In the genomic region with DNA sequence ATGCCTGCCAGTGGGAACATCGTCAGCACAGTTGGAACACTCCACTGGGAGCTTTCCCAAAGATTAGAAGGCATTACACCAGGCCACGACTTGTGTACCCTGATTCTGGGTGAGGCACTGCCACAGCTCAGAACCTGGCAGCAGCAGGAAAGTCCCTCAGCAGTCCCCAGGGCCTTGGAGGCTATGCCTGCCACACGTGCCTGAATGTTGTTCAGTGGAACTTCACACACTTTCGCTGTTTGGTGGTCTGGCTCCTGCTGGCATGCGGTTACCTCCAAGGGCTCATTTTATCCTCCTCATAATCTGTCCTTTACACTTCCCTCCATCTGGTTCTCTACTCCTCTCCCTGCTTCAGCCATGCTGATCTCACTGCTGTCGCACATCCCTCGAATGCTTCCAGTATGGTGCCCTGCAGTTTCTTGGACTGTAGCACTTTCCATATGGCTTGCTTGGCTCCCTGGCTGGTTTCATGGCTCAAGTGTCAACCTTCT, we compare ENCODE assay signal across 8 mouse cellular contexts. TPM values are rescaled to one million over a fixed set of nuclear protein-coding genes. Genes with fewer than 3 reads are reported as not detected.
DNase-seq lines count a peak whose midpoint lies in the region; ATAC-seq and TF ChIP-seq lines count a peak whose summit lies in the region.

No protein-coding gene starts in this region.

- H3K27me3 ChIP-seq in lung, embryonic 15.5 days = no peaks in the 10 kb centered on the region
- no peaks in the 10 kb centered on the region for H3K27me3 ChIP-seq in embryonic facial prominence, embryonic 14.5 days (replicated peaks; ENCODE audit: control insufficient read depth, insufficient read depth, low read length)
- H3K27me3 ChIP-seq in hindbrain, embryonic 15.5 days = no peaks in the 10 kb centered on the region
- no peaks in the 10 kb centered on the region for H3K27me3 ChIP-seq in neural tube, embryonic 14.5 days (ENCODE audit: control insufficient read depth, insufficient read depth, low read length)

- ATAC-seq in lung, embryonic 15.5 days (ENCODE audit: borderline replicate concordance, extremely low read depth, low FRiP score, low TSS enrichment) = no peak
- no peak for ATAC-seq in embryonic facial prominence, embryonic 14.5 days (ENCODE audit: low read depth)
- ATAC-seq in hindbrain, embryonic 15.5 days (ENCODE audit: low FRiP score, low read depth) = no peak
- ATAC-seq in neural tube, embryonic 14.5 days (ENCODE audit: low read depth) = no peak

- H3K4me1 ChIP-seq in lung, embryonic 15.5 days = peaks cover 28% of the 10 kb centered on the region
- peaks cover 19% of the 10 kb centered on the region; the same call in 1 of the 2 replicates for H3K4me1 ChIP-seq in lung, adult 2 months (ENCODE audit: control insufficient read depth, insufficient read depth, low read length)
- peaks cover 11% of the 10 kb centered on the region for H3K4me1 ChIP-seq in embryonic facial prominence, embryonic 14.5 days (ENCODE audit: control insufficient read depth, insufficient read depth, low read length)
- H3K4me1 ChIP-seq in hindbrain, embryonic 15.5 days (replicated peaks) = peaks cover 40% of the 10 kb centered on the region
- peaks cover 17% of the 10 kb centered on the region; the same call in 1 of the 2 replicates for H3K4me1 ChIP-seq in neural tube, embryonic 14.5 days (ENCODE audit: control insufficient read depth, insufficient read depth, low read length)

- H3K4me3 ChIP-seq in lung, embryonic 15.5 days = no peak overlapping the region
- H3K4me3 ChIP-seq in lung, adult 2 months (replicated peaks; ENCODE audit: extremely low read depth, low read depth, low read length) = no peak overlapping the region
- H3K4me3 ChIP-seq in embryonic facial prominence, embryonic 14.5 days (ENCODE audit: low read depth, low read length) = no peak overlapping the region
- no peak overlapping the region for H3K4me3 ChIP-seq in hindbrain, embryonic 15.5 days
- no peak overlapping the region for H3K4me3 ChIP-seq in neural tube, embryonic 14.5 days (ENCODE audit: low read depth, low read length)

- H3K9ac ChIP-seq in lung, embryonic 15.5 days = no peak overlapping the region
- peak overlapping the region; percentile 86; the same call in 1 of the 2 replicates for H3K9ac ChIP-seq in embryonic facial prominence, embryonic 14.5 days (ENCODE audit: low read depth, low read length)
- no peak overlapping the region for H3K9ac ChIP-seq in hindbrain, embryonic 15.5 days
- no peak overlapping the region for H3K9ac ChIP-seq in neural tube, embryonic 14.5 days (replicated peaks; ENCODE audit: low read depth, low read length)

- DNase-seq in lung, adult 2 months = no peak
- DNase-seq in embryonic facial prominence, embryonic 14.5 days (ENCODE audit: low spot score) = no peak
- DNase-seq in spleen, postnatal 4 days (ENCODE audit: low spot score in 2 of 2) = no peak
- no peak for DNase-seq in kidney, postnatal 10 days
- DNase-seq in kidney, adult 18-20 months = no peak

- 73% methylated on average over 7 of the region's 7 CpGs for WGBS in lung, embryonic 15.5 days
- 81% methylated on average over 7 of the region's 7 CpGs for WGBS in lung, adult 2 months
- 65% methylated on average over 7 of the region's 7 CpGs for WGBS in embryonic facial prominence, embryonic 14.5 days
- WGBS in hindbrain, embryonic 15.5 days = 45% methylated on average over 7 of the region's 7 CpGs
- WGBS in neural tube, embryonic 14.5 days = 58% methylated on average over 7 of the region's 7 CpGs

- no peak for TF ChIP-seq CTCF in lung, adult 2 months (IDR thresholded peaks at IDR 0.05; ENCODE audit: insufficient read depth, low read length)

- H3K4me2 ChIP-seq in lung, embryonic 15.5 days = peak overlapping the region; percentile 91; the same call in 1 of the 2 replicates
- peak overlapping the region; percentile 93; the same call in 1 of the 2 replicates for H3K4me2 ChIP-seq in embryonic facial prominence, embryonic 14.5 days (ENCODE audit: low read depth, low read length)
- peak overlapping the region; percentile 96; the same call in 1 of the 2 replicates for H3K4me2 ChIP-seq in hindbrain, embryonic 15.5 days
- peak overlapping the region; percentile 98; the same call in 1 of the 2 replicates for H3K4me2 ChIP-seq in neural tube, embryonic 14.5 days (ENCODE audit: low read depth, low read length)

- peaks cover 23% of the 10 kb centered on the region for H3K36me3 ChIP-seq in lung, embryonic 15.5 days
- peaks cover 29% of the 10 kb centered on the region for H3K36me3 ChIP-seq in embryonic facial prominence, embryonic 14.5 days (ENCODE audit: control insufficient read depth, insufficient read depth, low read length)
- peaks cover 39% of the 10 kb centered on the region for H3K36me3 ChIP-seq in hindbrain, embryonic 15.5 days
- H3K36me3 ChIP-seq in neural tube, embryonic 14.5 days (ENCODE audit: control insufficient read depth, insufficient read depth, low read length) = peaks cover 16% of the 10 kb centered on the region

- TF ChIP-seq POLR2A in lung, adult 2 months (IDR thresholded peaks at IDR 0.05; ENCODE audit: borderline replicate concordance, extremely low read depth, low read depth, low read length) = no peak

- 0 out of 2 replicates have a peak overlapping the region, but pooled peaks have one; percentile 93 for H3K27ac ChIP-seq in lung, embryonic 15.5 days
- H3K27ac ChIP-seq in embryonic facial prominence, embryonic 14.5 days (replicated peaks; ENCODE audit: low read depth, low read length) = peak overlapping the region; percentile 94
- H3K27ac ChIP-seq in hindbrain, embryonic 15.5 days (replicated peaks) = peak overlapping the region; percentile 97
- H3K27ac ChIP-seq in neural tube, embryonic 14.5 days (ENCODE audit: low read depth, low read length) = peak overlapping the region; percentile 98

- no peaks in the 10 kb centered on the region for H3K9me3 ChIP-seq in lung, embryonic 15.5 days
- no peaks in the 10 kb centered on the region for H3K9me3 ChIP-seq in embryonic facial prominence, embryonic 14.5 days (ENCODE audit: control insufficient read depth, low read length)
- H3K9me3 ChIP-seq in hindbrain, embryonic 15.5 days = no peaks in the 10 kb centered on the region
- H3K9me3 ChIP-seq in neural tube, embryonic 14.5 days (ENCODE audit: control insufficient read depth, low read length) = no peaks in the 10 kb centered on the region

RNA-seq across cellular contexts. Expression of a gene that starts 4.0 kb away (rescaled TPM):
- polyA plus RNA-seq in lung, embryonic 15.5 days (2015; fragmentation: Nextera tagmentation; extraction: Ambion mirVana) = 6.8 and 8.2 TPM in 2 replicates
- polyA plus RNA-seq in lung, adult 2 months (2012; rRNA removed) = 5.9 and 7.0 TPM in 2 replicates
- 11.6 and 14.7 TPM in 2 replicates for polyA plus RNA-seq in embryonic facial prominence, embryonic 14.5 days (2014; fragmentation: Nextera tagmentation; extraction: Ambion mirVana)
- polyA plus RNA-seq in hindbrain, embryonic 15.5 days (2015; fragmentation: Nextera tagmentation; extraction: Ambion mirVana) = 1.0 and 1.2 TPM in 2 replicates
- 1.3 and 1.5 TPM in 2 replicates for polyA plus RNA-seq in neural tube, embryonic 14.5 days (2014; fragmentation: Nextera tagmentation; extraction: Ambion mirVana)
